Mouse (Mus musculus): Measurements from ENCODE around the gene Neurl4.
A peak's percentile ranks its signal among the peaks of the same experiment; 100 is the strongest.

Neurl4 gene

DNA sequence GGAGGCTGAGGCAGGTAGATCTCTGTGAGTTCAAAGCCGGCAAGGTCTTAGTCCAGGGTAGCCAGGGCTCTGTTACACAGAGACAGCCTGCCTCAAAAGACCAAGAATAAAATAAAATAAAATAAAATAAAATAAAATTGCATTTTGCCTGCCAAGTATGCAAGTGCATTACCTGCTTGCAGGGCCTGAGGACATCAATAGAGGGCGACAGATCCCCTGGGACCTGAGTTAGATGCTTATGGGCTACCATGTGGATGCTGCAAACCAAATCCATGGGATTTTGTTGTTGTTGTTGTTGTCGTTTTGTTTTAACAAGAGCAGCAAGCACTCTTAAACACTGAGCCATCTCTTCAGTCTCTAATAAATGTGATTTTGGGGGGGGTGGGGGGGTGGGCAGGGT lies 31.4 kb downstream of the Neurl4 start:
- no peak for DNase-seq (ENCODE audit: low spot score)

DNA sequence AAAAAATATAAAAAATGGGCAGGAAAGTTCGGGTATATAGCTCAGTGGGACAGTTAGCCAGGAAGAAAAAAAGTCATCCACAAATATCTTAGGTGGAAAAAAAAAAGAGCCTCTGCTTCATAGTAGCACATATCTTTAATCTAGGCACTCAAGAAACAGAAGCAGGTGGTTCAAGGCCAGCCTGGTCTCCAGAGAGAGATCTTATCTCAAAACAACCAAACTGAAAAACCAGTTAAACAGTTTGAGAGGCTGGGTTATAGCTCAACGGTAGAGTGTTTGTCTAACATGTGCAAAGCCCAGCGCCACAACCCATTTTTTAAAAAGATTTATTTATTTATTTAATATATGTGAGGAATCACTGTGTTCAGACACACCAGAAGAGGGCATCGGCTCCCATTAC lies 32.2 kb downstream of the Neurl4 start:
- no peak for DNase-seq (ENCODE audit: low spot score)

DNA sequence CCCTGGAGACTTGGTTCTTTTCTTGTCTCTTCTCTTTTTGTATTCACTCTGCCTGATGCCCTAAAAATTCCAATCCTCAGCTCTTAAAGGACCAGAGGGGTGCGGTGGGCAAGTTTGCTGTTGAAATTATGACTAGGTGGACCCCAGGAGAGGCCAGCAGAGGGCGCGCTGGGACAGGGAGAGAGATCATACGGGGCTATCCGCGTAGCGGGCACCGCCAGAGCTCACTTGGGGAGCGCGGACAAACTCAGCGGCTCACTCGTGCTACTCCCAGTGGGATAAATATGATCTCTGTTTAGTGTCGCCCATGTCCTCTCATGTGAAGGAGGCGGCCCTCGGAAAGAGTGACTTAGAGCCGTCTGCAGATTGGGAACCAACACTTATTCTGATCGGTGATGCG lies 33.3 kb downstream of the Neurl4 start:
- DNase-seq (ENCODE audit: low spot score): peak; percentile 95

DNA sequence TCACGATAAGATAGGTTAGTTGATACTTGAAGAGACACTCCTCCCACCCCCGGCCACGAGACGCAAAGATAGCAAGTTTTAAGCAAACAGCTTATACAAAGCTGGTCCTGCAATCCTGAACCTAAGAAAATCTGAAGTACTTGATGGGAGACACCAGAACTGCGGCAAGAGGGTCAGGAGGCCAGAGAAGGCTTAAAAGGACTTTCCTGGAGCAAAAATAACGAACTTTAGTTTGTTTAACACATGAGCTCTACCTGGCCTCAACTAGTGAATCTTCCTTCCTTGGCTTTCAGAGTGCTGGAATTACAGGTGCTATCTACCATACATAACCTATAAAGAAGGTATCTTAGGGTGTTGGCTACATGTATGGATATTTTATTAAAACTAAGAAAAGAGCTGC lies 33.8 kb downstream of the Neurl4 start:
- DNase-seq (ENCODE audit: low spot score): no peak

DNA sequence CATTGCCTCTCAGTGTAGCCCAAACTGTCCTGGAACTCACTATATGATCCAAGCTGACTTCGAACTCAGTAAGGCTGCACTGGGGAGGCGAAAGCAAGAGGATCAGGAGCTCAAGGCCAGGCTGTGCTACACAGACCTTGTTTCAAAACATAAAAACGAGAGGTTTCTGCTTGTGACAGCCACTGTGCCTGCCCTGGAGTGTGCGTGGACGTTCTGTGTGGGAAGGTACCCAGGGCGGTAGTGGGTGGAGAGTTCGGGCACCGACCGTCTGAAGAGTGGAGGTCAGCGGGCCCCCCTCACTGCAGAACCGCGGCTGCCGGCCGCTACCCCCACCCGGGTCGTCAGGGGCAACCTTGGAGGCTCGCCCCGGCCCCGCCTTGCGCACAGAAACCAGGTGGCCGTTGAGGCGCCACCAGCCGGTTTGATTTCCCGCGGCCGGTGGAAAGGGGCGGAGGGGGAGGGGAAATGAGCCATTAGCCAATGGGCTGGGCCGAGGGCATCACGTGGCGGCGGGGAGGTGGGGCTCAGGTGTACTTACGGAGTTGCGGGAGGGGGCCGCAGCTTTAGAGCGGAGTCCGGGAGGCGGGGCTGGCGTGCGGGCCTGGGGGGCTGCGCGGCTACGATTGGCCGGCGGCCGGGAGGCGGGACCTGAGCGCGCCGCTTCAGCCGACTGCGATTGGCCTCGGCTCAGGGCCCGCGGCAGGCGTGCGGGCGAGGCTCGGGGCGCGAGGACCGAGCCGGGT lies 34.4 kb downstream of the Neurl4 start, which contains the start of gene Ybx2:
Gene Ybx2 (plus strand): TSS at position 660 of the 743 bp plus-strand sequence.
- peak; percentile 94 for DNase-seq (ENCODE audit: low spot score)

DNA sequence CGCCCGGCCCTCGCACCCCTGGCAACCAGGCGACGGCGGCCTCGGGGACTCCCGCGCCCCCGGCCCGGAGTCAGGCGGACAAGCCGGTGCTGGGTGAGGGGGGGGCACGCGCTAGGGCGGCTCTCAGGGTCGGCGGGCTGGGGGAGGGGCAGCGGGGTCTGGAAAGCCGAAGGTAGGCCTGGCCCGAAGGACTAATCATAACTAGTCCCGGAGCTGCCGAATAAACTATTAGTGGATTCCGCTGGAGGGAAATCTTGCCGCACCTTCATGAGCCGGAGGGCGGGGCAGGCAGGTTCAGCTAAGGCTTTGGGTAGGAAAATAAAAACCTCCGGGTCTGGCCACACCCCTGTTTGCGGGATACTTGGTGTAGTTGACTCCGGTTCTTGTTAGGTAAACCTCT lies 35.3 kb downstream of the Neurl4 start:
- no peak for DNase-seq (ENCODE audit: low spot score)

DNA sequence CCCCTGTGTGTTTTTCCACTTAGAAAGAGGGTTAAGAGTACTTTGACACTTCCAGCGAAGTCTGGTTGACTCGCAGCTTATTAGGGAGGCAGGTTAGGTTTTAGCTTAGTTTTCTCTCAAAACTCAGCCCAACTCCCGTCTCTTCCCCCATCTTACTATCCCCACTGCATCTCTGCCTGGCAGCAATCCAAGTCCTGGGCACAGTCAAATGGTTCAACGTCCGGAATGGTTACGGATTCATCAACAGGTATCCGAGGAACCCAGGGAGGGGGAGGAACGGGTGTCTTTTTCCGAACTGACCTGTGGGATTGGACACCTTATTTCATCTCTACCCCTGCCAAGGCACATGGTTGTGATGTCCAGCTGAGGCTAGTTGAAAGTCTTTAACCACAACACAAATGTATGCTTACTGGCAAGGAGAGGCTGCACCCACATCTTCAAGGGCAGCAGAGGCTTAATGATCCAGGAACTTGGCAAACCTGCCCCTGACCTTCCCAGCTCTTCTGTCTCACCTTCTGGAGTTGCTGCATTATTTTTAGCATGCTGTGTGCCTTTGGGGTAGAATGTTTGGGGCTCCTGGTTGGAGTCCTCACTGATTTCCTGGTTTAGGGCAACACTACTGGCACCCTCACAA lies 36.0 kb downstream of the Neurl4 start:
- DNase-seq (ENCODE audit: low spot score): no peak

DNA sequence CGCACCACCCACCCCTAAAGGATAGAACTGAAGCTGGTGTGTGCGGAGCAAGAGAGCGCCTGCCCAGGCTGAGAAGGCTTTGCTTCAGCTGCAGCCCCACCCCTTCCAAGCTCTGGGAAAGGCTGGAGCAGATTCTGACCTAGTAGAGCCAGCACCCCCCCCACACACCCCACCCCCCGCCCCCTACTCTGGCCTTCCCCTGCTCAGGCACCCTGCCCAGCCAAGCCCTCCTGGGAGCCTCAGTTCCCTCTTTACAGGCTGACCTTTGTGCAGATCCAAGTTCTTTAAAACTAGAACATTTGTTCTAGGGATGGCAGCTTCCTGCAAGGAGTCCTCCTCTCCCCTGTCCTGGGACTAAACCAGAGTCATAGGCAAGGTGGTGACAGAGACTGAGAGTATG lies 36.5 kb downstream of the Neurl4 start:
- DNase-seq (ENCODE audit: low spot score): no peak

DNA sequence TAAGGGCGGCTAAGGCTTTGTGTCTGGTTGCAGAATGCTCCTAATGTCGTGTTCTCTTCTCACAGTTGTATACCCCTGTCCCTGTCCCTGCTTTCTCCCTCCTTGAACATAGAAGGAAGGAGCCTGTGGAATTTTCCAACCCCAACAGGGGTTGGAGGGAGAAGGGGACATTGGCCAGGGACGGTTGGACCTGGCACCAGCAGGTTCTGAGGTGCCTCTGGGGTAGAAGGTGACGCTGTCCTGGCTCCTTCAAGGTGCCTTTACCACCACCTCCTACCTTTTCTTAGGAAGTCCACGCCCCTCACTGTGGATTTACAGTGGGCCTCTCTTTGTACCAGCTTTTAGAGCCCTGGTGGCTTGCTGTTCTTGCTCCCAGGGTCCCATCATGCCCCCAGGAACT lies 37.0 kb downstream of the Neurl4 start:
- no peak for DNase-seq (ENCODE audit: low spot score)

DNA sequence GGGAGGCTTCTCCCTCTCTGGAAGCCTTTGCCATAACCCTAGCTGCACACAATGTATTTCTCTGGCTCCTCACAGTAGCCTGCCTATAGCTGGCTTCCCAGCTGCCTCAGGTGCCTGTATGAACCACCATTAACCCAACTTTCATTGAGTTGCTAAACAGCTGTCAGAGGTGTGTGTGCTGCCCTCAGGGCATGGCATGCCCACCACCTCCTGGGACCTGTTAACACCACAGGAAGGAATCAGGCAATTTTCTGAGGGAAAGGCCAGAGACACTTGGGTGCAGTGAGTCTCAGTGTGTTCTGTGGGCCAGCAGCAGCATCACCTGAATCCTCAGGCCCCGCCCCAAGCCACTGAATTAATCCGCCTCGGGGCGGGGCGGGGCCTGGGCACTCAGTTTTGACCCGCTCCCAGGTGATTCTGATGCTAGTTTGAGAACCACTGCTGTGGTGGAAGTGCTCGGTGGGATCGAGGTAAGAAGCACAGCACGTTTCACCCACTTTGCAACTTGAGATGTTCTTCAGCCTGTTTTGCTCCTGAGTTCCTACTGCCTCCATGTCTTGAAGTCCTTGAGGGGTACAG lies 37.6 kb downstream of the Neurl4 start:
- no peak for DNase-seq (ENCODE audit: low spot score)

DNA sequence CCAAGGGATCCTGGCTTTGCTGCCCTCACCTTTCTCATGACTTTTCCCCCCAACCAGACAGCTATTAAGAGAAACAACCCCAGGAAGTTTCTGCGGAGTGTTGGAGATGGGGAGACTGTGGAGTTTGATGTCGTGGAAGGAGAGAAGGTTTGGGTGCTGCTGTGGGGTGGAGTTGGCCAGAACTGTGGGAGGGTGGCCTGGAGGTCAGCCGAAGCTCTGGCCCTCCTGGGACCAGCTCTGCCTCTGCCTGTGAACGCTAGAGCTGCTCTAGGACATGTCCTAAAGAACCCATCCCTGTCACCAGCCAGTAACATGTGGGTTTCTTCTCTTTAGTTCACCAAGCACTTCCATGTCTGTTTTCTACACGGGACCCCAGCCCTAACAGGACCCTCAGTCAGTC lies 38.3 kb downstream of the Neurl4 start:
- no peak for DNase-seq (ENCODE audit: low spot score)

DNA sequence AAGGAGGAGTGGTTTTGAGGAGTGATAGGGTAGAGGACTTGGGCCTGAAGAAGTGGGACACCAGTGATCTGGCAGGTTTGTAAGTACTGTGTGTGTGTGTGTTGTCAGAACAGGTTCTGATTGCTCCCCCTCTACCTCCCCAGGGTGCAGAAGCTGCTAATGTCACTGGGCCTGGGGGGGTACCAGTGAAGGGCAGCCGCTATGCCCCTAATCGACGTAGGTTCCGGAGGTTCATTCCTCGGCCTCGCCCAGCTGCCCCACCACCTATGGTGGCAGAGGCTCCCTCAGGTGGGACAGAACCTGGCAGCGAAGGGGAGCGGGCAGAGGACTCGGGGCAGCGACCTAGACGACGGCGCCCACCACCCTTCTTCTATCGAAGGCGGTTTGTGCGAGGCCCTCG lies 38.9 kb downstream of the Neurl4 start:
- no peak for DNase-seq (ENCODE audit: low spot score)

DNA sequence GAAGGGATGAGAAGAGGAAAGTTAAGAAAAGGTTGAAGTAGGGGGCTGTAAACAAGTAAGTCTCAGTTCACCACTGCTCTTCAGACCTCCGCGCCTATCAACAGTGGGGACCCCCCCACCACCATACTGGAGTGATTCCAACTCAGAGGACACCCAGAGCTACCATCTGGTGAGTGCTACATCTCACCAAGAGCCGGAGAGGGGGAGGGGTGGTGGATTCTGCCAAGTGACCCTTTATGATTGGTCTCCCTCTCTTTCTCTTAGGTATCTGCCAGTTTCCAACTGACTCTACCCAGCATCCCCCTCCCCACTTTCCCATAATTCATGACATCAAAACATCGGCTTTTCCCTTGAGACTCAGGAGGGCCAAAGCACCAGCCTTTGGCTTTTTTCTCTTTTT lies 40.1 kb downstream of the Neurl4 start:
- no peak for DNase-seq (ENCODE audit: low spot score)

DNA sequence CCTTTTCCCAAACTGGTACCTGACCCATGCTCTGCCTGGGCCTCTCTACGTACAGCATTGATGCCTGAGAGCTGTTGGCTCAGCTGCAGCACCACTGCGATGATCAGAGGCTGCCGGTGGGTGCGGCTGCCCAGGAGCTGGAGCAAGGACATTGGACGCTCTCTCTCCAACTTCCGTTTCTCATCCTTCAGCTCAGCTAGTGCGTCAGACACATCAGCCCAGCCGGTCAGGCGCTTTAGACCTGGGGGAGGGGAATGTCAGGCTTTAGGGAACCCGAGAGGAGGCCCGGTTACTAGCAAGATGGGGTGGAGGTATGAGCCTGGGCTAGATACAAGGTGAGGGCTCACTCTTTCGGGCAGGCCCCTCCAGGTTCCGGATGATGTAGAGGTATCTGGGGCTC lies 44.3 kb downstream of the Neurl4 start:
- DNase-seq (ENCODE audit: low spot score): no peak

DNA sequence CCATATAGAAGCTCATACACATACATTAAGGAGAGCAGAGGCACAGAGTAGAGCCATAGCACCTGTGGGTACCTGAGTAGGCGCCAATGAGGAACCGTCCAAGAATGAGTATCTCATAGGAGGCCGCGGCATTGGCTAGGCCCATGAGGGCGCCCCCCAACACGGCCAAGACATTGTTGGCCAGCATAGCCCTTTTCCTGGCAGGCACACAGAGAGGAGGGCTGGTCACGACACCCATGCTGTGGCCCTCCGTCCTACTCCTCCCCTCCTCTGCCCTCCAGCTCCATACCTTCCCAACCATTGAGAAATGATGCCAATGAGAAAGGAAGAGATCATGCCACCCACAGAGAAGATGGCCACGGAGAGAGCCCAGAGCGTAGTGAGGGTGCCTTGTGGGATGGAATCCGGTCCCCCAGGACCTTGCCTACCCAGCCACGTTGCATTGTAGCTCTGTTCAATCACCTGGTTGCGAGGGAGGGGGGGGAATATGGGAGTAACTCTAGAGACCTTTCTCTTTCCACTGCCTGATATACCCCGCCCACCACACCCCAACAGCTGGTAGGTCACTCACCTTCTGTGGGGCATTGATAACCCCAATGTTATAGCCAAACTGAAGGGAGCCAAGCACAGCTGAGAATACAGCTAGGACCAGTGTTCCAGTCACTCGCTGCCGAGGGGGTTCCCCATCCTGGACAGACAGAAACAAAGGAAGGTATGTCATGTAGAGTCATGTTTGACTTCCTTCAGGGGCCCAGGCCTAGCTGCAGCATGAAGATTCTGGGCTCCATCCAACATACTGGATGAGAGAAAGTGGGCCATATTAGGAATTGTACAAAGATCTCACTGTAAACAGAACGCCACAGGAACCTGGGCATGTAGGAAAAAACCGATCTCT lies 45.4 kb downstream of the Neurl4 start:
- no peak for DNase-seq (ENCODE audit: low spot score)

DNA sequence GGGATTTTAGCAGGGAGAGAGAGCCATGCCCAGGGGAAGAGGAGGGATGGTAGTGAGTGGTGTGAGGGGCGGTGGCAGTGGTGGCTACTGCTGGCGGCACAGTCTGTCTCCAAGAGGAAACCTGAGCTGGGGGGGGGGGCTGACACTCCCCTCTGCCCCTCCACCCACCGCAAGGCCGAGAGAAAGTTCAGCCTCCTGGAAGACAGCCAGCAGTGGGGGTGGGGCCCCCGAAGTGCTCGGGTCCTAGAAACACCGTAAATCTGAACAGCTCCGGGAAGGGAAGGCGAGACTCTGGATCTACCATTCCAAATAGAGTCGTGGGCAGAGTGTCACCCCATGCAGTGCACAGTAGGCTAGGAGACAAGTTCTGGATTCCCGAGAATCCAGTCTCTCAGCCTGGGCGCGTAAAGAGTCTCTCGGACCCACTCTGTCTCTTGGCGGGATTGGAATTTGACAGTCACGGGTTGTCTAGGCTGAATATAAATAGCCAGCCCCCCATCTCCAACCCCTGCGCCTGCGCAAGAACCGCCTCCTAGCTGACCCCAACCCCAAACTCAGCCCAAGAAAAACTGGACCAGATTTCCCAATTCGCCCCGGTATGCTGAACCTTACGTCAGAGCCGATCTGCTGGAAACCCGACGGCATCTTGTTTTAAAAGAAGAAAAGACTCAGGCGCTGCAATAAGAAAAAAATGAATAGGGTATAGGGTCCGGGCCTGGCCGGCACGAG lies 46.6 kb downstream of the Neurl4 start:
- peak; percentile 37 for DNase-seq (ENCODE audit: low spot score)

DNA sequence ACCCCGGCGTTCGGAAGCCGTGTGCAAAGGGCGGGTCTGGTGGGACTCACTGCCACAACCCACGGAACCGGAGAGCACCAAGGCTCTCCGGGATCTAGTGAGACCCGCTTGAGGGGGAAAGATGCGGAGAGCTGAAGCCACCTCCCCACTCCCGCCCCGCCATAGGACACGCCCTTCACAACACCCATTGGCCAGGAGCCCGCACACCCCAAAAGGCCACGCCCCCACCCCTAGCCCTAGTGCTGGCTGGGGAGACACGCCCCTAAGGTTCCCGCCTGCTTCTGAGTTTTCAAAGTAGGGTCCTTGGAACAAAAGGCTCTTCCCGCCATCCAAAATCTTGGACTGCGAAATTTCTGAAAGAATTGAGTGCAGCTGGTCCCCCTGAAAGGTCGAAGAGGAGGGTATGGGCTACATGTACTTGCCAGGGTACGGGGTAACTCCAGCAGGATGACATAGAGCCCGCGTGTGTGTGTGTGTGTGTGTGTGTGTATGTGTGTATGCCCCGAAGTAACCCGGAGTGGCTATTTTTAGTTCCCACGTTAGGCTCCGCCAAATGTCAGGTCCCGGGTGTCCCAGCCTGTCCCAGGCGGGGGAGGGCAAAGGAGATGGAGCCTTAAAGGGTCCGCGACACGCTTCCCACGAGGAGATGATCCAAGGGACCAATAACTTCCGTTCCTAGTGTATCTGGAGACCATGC lies 47.3 kb downstream of the Neurl4 start, which contains the start of gene Slc2a4:
Gene Slc2a4 (minus strand): TSS at position 123 of the 697 bp plus-strand sequence.
- DNase-seq (ENCODE audit: low spot score): peak; percentile 95

DNA sequence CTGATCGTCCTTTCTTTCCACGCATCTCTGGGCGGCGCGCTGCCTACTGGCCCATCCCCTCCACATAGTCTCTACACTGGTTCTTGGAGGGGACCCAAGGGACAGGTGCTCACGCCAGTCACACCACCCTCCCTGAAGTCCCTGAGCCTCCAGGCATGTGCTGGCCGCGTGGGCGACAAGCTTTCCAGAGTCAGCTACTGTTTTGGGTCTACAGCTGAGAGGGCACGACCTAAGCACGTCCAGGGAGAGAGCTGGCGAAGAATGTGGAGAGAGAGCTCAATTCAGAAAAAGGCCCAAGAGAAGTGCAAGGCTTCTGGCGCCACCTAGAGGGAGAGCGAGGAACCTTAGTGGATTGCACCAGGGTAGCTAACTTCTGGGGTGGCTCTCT lies 47.9 kb downstream of the Neurl4 start:
- DNase-seq (ENCODE audit: low spot score): peak; percentile 95

DNA sequence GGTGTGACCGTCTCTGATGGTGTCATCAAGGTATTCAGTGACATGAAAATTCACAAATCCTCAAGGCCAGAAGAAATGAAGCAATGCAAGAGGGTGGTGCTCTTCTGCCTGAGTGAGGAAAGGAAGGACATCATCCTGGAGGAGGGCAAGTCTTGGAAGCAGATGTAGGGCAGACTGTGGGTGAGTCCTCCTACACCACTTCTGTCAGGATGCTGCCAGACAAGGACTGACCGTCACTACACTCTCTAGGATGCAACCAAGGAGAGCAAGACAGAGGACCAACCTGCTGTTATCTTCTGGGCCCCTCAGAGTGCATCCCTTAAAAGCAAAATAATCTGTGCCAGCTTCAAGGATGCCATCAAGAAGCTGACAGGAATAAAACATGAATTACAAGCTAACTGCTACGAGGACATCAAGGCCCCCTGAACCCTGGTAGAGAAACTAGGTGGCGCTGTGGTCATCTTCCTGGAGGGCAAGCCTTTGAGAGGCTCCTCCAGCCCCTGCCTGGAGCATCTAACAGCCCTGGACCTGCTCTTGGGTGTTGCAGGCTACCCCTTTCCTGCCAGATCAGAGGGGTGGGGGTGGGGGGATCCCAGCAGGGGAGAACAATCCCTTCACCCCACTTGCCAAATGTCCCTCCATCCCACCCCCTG lies 50.1 kb downstream of the Neurl4 start:
- DNase-seq (ENCODE audit: low spot score): peak; percentile 56

DNA sequence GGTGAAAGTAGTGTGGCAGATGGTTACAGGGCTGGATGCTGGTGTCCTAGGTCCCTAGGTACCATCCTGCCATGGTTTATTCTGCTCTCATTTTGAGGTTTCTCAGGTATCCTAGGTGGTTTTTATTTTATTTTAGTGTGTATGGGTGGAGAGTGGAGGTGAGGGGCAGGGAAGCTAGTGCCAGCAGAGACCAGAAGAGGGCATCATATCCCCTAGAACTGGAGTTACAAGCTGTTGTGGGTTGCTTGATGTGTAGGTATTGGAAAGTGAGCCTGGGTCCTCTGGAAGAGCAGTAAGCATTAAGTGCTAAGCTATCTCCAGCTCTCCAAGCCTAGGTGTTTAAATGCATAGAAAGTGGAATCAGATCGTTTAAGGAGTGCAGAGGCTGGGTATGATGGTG lies 51.4 kb downstream of the Neurl4 start:
- no peak for DNase-seq (ENCODE audit: low spot score)

Measured in embryo, embryonic 10 days (tissue).